Mouse (Mus musculus) embryo, embryonic 10.5 days (tissue): Measurements from ENCODE around the gene Zfp110.
"Not testable (repeated sequence)": the region's sequence is repeated elsewhere in the genome, so short reads cannot be mapped to it uniquely, and the experiment has no call there.

Source experiments
- DNase-seq: peaks from one replicate; pipeline ENCODE4 v3.0.0-alpha.2; 2015; ENCODE audit warnings: low spot score

Zfp110 gene

DNA sequence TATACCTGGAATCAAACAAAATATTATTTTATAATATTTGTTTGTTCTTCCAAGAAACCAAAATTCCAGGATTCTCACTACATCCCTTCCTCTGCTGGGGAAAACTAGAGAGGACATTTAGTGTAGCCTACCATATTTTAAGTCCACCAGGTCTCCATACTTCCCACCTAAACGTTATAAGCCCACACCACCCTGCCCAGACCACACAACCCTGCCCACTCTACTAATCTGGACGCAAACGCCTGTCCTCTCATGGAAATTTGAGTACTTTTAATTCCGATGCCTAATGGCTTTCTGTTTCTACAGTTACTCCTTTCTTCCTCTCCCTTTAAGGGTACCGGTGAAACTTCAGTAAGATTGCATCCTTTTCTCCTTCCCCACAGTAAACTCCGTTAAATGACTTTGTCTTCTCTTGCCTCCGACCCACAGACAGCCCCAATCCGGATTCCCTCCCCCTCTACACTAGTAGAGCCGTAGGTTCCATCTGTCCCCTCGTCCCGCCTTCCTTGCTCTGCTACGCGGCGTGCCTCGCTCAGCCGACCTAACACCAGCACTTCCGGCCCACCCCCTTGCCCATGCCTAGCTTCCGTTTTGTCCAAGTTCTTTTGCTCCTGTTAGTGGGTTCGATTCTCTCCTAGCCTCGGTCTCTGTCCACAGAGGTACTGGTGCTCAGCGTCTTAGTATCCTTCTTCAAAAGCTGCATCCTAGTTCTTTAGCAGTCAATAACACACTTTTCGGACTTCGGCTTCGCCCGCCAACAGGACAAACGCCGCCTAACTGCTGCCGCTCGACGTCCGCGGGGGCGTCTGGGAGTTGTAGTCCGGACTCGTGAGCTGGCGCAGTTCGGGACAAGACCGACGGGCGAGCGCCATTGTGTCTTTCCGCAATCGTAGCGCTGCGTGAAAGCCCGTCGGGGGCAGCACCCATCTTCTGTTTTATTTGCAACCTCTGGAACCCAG, at the start of gene Zfp110:
Gene Zfp110 (plus strand): TSS at position 600 of the 959 bp plus-strand sequence.
- peak; percentile 94 for DNase-seq

DNA sequence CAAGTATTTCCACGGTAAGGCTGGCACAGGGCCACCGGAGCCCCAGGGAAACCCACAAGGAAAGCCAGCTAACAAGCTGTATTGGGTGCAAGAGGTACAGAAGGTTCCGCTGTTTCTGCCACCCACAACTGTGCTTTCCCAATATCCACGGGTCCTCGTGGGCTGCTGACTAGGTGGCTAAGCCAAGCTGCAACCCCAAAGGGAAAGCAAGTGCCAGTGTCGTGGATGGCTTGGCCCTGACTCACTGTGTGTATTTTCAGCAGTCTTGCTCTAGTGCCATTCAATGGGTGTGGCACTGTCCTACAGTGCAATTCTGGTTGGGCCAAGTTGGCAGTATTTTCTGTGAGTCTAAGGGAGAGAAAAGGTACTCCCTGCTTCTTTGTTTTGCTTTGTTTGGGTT, 47.2 kb upstream of the Zfp110 start:
- no peak for DNase-seq

DNA sequence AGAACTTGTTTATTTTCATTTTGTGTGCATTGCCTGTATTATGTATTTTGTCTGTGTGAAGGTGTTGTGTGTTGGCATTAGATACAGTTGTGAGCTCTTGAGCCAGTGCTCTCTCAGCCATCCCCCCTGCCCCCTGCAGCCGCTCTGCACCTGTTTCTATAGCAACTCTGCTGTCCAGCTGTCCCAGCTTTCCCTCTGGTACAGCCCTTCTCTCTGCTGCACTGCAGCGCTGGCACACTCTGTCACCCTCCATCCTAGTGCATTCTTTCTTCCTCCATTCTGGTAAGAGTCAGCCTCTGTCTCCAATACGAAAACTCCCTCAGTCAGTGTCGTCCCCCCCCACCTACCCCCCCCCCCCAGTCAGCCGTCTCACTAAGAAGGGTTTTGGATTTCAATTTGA, 46.5 kb upstream of the Zfp110 start:
- DNase-seq, result no peak

DNA sequence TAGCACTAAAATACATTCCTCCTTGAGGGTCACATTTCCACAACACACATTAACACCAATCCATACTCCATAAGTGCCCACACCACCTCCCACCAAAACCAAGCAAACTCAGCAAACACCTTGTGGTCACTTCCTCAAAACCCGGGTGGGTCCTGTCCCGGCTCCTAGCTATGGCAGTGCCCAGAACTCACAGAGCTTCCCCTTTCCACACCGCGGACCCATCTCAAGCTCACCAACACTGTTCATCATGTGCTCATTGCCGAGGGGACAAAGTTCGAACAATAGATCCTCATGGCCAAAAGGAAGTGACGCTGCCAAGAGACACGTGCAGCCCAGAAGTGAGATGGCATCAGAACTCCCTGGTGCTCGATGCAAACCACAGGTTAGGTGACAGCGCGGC, 41.9 kb upstream of the Zfp110 start:
- DNase-seq, result not testable (repeated sequence)

DNA sequence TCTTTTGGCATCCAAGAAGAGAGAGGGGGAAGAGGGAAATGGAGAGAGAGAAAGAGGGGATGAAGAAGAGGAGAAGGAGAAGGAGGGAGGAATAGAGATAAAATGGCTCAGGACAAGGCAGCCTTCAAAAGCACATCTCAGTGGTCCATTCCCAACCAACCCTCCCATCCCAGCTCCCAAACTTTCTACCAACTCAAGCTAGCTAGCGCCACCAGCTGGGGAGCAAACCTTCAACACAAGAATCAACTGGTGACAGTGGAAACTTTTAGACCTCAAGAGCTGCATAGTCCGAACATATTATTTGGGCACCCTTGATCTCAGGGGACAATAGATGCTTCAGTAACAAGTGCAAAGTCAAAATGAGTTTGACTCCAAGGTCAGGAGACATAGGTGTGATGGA, 36.6 kb upstream of the Zfp110 start:
- no peak for DNase-seq

DNA sequence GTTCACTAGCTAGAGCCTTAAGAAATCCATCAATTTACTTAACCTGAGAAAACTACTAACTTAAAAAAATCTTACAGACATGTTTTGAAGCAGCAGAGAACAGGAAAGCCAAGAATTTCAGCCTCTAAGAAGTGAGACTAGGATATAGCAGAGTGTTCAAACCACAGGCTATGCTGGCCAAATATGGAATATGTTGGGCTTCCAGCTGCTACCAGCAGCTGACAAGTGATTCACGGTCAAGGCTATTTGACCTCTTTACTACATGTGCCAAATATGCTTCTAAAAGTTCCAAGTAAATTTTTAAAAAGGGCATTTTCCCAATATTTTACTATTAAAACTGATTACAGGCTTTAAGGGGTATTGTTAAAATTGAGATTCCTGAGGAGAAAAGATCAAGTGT, 35.0 kb upstream of the Zfp110 start:
- no peak for DNase-seq

DNA sequence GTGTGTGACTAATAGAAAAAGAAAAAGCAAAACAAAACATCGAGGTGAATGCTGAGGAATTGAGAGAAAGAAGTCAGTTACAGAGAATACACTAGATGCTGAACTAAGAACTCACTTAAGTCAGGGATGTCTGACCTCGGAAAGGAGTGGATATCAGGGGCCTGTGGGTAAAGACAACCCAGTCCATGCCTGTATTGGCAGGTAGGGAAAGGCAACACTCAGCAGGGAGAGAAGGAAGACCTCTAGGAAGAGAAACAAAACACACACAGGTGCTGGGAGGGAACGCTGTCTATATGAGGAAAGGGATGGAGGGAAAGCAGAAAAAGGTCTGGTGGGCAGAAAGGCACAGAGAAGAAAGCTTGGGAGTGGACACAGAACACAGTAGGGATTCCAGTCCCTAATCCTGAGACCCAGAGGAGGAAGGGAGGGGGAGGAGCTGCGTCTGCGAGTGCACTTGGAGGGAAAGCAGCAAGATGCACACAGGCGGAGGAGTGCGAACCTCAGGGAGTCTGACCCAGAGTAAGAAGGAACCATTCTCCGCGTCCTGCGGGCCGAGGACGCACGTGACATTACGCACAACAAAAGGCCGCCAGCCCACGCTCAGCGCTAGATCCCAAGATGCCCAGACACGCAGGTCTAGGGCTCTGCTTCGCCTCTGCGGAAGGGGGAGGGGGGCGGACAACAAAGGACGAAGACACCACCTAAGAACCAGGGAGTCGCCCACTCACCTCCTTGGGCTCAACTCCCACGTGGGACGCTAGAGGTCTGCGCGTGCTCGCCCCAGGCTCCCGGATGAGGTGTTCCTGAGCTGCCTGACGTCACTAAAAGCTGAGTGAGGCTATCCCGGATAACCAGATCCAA, 31.5 kb upstream of the Zfp110 start, which contains the start of gene Zscan18:
Gene Zscan18 (minus strand): TSS at position 770 of the 861 bp plus-strand sequence.
- DNase-seq, result peak; percentile 91

DNA sequence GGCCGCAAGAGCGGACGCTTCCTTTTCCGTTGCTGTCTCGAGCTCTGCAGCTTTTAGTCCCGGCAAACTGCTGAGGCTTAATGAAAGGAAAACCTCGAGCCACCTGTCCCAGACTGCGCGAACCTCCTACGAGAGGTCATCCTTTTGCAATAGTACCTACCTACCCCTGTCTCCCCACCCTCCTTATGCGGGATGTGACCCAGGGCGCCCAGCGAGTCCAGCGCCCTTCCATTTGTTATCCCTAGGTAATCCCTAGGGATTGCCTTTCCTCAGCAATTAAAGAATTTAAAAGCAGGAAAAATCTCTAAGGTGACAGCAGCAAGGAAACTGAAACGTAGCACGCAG, 30.9 kb upstream of the Zfp110 start:
- no peak for DNase-seq

DNA sequence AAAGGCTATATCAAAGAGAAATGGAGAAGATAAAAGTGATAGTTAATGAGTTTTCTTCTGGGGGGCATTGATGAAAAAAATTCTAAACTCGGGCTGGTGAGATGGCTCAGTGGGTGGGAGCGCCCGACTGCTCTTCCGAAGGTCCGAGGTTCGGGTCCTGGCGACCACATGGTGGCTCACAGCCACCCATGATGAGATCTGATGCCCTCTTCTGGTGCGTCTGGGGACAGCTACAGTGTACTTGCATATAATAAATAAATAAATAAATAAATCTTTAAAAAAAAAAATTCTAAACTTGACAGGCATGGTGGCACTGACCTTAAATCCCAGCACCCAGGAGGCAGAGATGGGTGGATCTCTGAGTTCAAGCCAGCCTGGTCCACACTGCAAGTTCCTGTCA, 19.0 kb upstream of the Zfp110 start:
- DNase-seq, result no peak

DNA sequence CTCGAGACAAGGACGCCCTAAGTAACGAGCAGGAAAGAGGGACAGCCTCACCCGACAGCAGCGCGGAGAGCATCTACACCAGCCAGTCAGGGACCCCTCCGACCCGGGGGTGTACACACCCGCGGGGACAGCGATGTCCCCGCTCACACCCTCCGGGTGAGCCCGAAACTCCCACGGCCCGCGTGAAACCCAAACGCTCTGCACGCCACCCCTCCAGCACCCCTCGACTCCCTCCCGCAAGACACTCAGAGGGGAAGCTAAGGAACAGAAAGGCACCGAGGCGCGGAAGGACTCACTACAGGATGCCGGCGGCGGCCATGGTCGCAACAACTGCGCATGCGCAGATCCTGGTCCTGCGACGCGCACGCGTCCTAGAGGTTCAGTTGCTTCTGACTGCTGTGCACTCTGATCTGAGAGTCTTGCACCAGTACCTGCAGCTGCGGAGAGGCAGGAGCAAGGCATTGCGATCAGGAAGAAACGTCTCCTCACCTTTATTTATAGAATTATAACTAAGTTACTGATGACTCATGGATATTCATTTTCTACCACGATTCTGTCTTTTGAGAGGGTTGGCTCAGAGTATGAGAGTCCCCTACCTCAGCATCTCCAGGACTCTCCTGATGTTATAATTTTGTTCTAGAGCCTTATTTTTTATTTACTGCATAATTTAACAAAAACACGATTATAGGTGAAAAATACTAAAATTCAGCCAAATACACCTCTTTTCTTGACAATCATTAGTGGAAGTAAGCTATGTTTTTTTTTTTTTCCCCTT, 15.9 kb upstream of the Zfp110 start, which contains the start of gene Zfp329:
Gene Zfp329 (minus strand): TSS at position 338 of the 775 bp plus-strand sequence.
- peak; percentile 95 for DNase-seq

DNA sequence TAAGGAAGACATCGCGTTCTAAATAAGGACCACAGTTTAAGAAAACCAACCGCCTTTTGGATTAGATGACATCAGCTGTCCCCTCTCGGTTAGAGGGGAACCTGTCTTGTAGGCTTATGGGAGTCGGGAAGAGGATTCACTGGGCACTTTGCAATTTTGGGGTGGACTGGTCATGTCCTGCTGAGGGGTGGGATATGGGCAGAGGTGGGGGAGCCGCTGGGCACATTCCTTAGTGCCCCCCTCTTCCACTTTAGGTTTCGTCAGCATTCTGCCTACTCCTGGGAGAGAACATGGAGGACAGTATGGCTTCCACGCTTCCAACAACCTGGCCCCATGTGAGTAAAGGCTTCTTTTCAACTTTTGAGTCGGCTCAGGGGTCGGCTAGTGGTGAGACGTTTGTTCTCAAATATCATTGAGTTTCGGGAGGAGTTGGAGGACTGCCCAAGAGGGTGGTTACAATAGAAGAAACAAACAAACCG, 671 bp downstream of the Zfp110 start:
- no peak for DNase-seq

DNA sequence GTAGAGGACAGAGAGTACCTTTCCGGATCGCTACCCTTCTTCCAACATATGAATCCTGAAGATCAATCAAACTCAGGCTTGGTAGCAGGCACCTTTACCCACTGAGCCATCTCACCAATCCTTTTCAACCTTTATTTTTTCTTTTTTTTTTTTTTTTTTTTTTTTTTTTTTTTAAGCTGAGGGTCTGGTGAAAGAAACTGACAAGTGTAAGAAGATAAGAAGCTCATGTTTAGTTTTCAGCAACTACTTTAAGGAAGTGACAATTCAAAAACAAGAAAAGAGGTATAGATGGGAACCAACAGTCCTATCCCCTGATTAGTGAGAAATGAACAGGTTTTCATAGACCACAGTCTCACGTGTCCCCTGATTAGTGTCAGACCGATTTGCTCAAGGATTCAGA, 1.2 kb downstream of the Zfp110 start:
- DNase-seq, result no peak

DNA sequence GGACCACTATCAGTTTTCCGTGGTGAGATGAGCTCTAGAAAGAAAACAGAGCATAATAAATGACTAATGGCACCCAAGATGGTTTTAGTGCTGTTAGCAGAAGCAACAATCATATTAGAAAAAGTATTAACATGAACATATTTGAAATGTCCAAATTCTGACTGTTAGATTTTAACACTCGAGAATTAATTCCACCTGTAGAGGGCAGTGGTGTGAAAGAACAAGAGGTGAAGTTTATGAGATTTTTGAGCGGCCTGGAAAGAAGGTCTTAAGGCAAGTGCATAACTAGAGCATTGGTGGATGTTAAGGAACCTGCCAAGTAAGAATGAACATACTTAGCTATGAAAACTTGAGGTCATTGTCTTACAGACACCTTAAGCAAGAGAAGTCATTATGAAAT, 39.7 kb downstream of the Zfp110 start:
- DNase-seq, result peak; percentile 64

DNA sequence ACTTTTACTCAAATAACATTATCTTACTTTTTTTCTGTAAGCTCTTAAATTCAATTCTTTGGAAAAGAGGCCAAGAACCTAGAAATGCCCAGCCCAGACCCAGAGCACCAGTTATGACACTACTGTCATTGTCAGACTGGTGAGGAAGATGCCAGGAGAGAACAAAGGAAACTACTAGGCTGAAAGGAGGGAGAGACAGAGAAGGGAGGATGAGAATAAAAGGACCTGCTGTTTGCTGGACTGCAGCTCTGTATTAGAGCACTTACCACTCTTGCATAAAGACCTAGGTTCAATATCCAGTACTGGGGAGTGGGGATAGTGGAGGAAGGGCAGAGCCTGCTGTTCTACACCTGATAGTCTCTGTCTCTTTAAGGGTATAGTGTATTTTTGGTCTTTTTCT, 45.5 kb downstream of the Zfp110 start:
- DNase-seq, result no peak

DNA sequence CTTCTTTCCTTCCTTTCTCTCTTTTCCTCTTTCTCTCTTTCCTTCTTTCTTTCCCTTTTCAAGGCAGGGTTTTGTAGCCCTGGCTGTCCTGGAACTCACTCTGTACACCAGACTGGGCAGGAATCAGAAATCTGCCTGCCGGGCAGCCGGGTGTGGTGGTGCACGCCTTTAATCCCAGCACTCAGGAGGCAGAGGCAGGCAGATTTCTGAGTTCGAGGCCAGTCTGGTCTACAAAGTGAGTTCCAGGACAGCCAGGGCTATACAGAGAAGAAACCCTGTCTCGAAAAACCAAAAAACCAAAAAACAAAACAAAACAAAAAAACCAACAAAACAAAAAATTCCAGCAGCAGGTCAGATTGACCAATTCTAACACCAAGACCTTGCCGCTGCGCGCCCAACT, 45.9 kb downstream of the Zfp110 start:
- not testable (repeated sequence) for DNase-seq

DNA sequence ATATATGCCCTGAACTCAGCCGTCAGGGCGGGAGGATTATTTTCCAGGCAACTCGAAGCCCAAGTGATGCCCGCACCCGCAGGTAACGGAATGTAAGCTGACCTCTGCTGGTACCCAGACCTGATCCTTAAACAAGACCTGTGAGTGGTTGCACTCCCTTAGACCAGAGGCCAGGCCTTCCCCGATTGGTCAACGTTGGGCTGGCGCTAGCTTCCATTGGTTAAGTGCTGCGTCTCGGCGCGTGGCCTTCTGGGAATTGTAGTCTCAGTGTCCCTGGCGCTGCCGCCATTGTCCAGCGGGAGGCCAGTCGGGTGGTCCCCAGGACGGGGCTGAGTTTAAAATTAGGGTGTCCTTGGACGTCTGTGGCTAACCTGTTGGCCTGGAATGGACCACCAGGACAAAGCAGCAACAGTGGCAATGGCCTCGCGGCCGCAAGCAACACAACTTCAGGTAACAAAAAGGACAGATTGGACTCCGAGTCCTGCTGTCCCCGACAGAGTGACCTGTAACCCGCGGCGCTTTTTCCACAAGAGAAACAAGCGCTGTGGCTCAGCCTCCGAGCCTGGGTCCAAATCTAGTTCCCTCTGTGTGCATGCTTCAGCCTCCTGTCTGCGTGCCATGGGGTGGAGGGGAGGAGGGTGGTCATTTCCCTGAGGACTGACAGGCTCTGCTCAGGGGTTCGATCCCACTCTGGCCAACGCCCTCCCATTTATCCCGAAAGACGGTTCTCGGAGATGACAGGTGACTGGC, 46.5 kb downstream of the Zfp110 start, which contains the start of gene Zfp128:
Gene Zfp128 (plus strand): TSS at position 267 of the 750 bp plus-strand sequence.
- peak; percentile 99 for DNase-seq

DNA sequence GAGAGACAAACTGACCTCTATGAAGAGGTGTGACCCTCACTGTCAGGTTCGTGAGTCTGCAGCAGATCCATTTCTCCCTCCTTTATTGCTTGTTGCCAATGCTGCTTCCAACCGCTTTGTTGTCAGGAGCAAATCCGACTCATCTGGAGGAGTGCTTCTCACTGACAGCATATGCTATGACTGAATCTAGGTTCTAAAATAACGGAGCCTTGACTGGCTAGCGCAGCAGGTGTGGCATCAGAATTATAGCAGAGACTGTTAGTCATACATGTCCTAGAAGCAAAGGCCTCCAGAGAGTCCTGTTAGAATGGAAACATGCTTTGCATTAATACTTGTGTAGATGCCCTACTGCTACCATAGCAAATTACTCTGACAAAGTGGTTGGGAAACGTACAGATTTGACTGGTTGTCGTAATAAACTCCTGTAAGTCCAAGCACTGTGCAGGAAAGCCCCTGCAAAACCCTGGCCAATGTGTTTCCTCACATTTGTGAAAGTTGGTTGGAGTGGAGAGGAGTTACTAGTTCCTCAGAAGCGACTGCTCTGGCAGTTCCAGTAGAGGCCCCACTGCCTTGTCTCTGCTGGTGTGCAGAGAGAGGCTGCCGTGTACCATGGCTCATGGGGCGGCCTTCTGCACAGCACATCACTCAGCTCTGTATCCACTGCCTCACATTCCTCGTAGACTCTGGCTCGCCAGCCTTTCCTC, 52.2 kb downstream of the Zfp110 start:
- no peak for DNase-seq

DNA sequence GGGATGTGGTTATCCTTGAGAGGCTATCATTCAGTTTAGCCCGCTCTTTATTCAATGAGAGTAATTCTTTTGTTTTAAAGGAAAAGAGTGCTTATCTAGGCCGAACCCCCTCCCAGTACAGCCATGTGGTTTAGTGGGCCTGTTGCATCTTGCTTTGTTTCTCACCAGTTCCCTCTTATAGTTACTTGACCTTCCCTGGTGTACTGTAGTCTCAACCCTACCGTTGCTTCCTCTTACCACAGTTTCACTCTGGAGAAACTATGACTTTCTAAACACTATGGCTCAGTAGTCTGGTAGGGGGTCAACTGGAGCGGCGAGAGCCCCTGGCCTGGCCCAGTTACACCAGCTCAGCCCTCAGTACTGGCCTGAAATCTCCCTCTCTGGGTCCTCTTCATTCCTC, 53.0 kb downstream of the Zfp110 start:
- no peak for DNase-seq

DNA sequence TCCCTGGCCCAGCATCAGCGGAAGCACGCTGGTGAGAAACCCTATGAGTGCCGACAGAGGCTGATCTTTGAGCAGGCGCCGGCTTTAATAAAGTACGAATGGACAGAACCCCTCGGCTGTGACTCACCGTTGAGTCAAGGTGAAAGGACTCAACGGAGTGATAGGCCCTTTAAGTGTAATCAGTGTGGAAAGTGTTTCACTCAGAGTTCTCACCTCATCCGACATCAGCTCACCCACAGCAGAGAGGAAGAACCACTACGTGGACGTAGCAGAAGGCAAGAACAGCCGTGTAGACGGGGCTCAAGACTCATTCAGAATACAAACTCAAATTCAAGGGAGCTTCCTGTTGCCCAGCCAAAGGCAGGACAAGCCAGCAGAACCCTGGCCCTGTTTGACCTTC, 56.4 kb downstream of the Zfp110 start:
- DNase-seq, result no peak

DNA sequence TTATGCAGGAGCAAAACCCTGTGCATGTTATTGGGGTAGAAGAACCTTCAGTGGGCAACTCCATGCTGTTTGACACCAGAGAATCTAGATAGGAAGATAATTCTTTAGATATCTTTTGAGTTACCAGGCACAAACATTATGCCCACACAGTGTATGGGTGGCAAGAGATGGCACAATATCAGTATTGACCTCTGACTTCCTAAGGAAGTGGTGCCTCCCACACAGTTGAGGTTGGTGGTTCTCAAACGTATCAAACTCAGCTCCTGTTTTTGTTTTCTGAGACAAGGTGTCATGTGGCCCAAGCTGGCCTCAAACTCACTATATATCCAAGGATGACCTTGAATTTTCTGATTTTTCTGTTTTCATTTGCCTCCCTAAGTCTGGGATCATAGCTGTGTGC, 56.8 kb downstream of the Zfp110 start:
- DNase-seq, result no peak
